Mouse (Mus musculus) embryo, embryonic 9.5 days (tissue): Measurements from ENCODE around the gene Mall.

Source experiments
- DNase-seq: peaks from one replicate; pipeline ENCODE4 v3.0.0-alpha.2; 2017; ENCODE audit errors: extremely low spot score

The Mall gene

GRCm38 (mm10) chr2:127730301-127730997, 717 bp upstream of the Mall start:
- no peak for DNase-seq

GRCm38 (mm10) chr2:127728661-127729450, 876 bp downstream of the Mall start:
- no peak for DNase-seq

GRCm38 (mm10) chr2:127728146-127728545, 1.6 kb downstream of the Mall start:
- DNase-seq, result no peak

- DNase-seq, result no peak
Observed at GRCm38 (mm10) chr2:127723193-127723592, 6.5 kb downstream of the Mall start.

GRCm38 (mm10) chr2:127722176-127722892, 7.4 kb downstream of the Mall start:
- no peak for DNase-seq

GRCm38 (mm10) chr2:127718839-127719468, 10.8 kb downstream of the Mall start:
- no peak for DNase-seq

GRCm38 (mm10) chr2:127714726-127715125, 15.0 kb downstream of the Mall start:
- no peak for DNase-seq

- DNase-seq, result no peak
Observed at GRCm38 (mm10) chr2:127708792-127709191, 20.9 kb downstream of the Mall start.

- DNase-seq, result no peak
Observed at GRCm38 (mm10) chr2:127708060-127708459, 21.7 kb downstream of the Mall start.

- no peak for DNase-seq
Observed at GRCm38 (mm10) chr2:127705267-127705666, 24.5 kb downstream of the Mall start.

GRCm38 (mm10) chr2:127689239-127689638, 40.5 kb downstream of the Mall start:
- DNase-seq, result no peak

- peak; percentile 76 for DNase-seq
Observed at GRCm38 (mm10) chr2:127683687-127684331, 45.9 kb downstream of the Mall start.

- DNase-seq, result peak; percentile 20
Observed at GRCm38 (mm10) chr2:127667843-127668506, 61.8 kb downstream of the Mall start.

GRCm38 (mm10) chr2:127667015-127667414, 62.7 kb downstream of the Mall start:
- no peak for DNase-seq

- no peak for DNase-seq
Observed at GRCm38 (mm10) chr2:127662708-127663107, 67.0 kb downstream of the Mall start.

GRCm38 (mm10) chr2:127656086-127656720, 73.5 kb downstream of the Mall start, which contains the start of gene Mal:
Gene Mal, minus strand, starts transcription at chr2:127656695.
- DNase-seq, result peak; percentile 81

GRCm38 (mm10) chr2:127655419-127655818, 74.3 kb downstream of the Mall start:
- DNase-seq, result peak; percentile 5

- DNase-seq, result no peak
Observed at GRCm38 (mm10) chr2:127654786-127655185, 74.9 kb downstream of the Mall start.
